ENCODE assay signal across 8 mouse cellular contexts in genomic region chr15:99316314-99317266, GRCm38 (mm10). TPM values are rescaled to one million over a fixed set of nuclear protein-coding genes. Genes with fewer than 3 reads are reported as not detected.
DNase-seq lines count a peak whose midpoint lies in the region; ATAC-seq and TF ChIP-seq lines count a peak whose summit lies in the region.

No protein-coding gene starts in this region.

- peak; percentile 43; the same call in 1 of the 2 replicates for TF ChIP-seq EP300 in heart, postnatal 0 days (IDR thresholded peaks at IDR 0.05; ENCODE audit: low read depth)

- peak; percentile 37 for ATAC-seq in forebrain, embryonic 12.5 days (ENCODE audit: low FRiP score)
- peak; percentile 56 for ATAC-seq in heart, postnatal 0 days (ENCODE audit: insufficient read depth, low read depth)
- ATAC-seq in neutrophil, adult 5-6 weeks (ENCODE audit: extremely low read depth, insufficient number of reproducible peaks, low FRiP score, poor library complexity, severe bottlenecking) = peak; percentile 60

- no peaks in the 10 kb centered on the region for H3K4me1 ChIP-seq in forebrain, embryonic 12.5 days
- peaks cover 6% of the 10 kb centered on the region; the same call in 1 of the 2 replicates for H3K4me1 ChIP-seq in heart, postnatal 0 days (ENCODE audit: control insufficient read depth, insufficient read depth)

- peak overlapping the region; percentile 79 for H3K27ac ChIP-seq in forebrain, embryonic 12.5 days
- peak overlapping the region; percentile 56 for H3K27ac ChIP-seq in heart, postnatal 0 days (ENCODE audit: low read depth)

- H3K9me3 ChIP-seq in forebrain, embryonic 12.5 days = no peaks in the 10 kb centered on the region
- no peaks in the 10 kb centered on the region for H3K9me3 ChIP-seq in heart, postnatal 0 days (replicated peaks; ENCODE audit: control insufficient read depth, low read length)

- no peaks in the 10 kb centered on the region for H3K27me3 ChIP-seq in forebrain, embryonic 12.5 days
- H3K27me3 ChIP-seq in heart, postnatal 0 days (ENCODE audit: control insufficient read depth, insufficient read depth, low read length) = no peaks in the 10 kb centered on the region

- 85% methylated on average over 16 of the region's 16 CpGs for WGBS in forebrain, embryonic 12.5 days
- 75% methylated on average over 16 of the region's 16 CpGs for WGBS in heart, postnatal 0 days

- H3K4me3 ChIP-seq in forebrain, embryonic 12.5 days (replicated peaks) = no peak overlapping the region
- no peak overlapping the region for H3K4me3 ChIP-seq in heart, postnatal 0 days (ENCODE audit: low read depth, low read length)

- DNase-seq in CD8-positive naive resting alpha-beta T cell, adult 2 months (ENCODE audit: low read depth in 2 of 2, low spot score in 2 of 2) = peak; percentile 55 to 69
- peak; percentile 50 for DNase-seq in brain, embryonic 18.5 days (ENCODE audit: low read depth, low spot score)
- peak; percentile 71 for DNase-seq in heart, postnatal 0 days (ENCODE audit: low spot score)
- peak; percentile 83 to 90 for DNase-seq in kidney, postnatal 25 days
- peak; percentile 80 to 81 for DNase-seq in lung, adult 18-20 months
- DNase-seq in testis, postnatal 14 days (ENCODE audit: low spot score) = peak; percentile 48

- 0 out of 2 replicates have a peak overlapping the region, but pooled peaks have one; percentile 13 for H3K9ac ChIP-seq in forebrain, embryonic 12.5 days
- no peak overlapping the region for H3K9ac ChIP-seq in heart, postnatal 0 days (replicated peaks; ENCODE audit: low read depth, low read length)

- H3K4me2 ChIP-seq in forebrain, embryonic 12.5 days = no peak overlapping the region
- no peak overlapping the region for H3K4me2 ChIP-seq in heart, postnatal 0 days (ENCODE audit: low read depth, low read length)

- peaks cover 94% of the 10 kb centered on the region for H3K36me3 ChIP-seq in forebrain, embryonic 12.5 days (replicated peaks)
- peaks cover 86% of the 10 kb centered on the region for H3K36me3 ChIP-seq in heart, postnatal 0 days (replicated peaks; ENCODE audit: control insufficient read depth, insufficient read depth, low read length)

- peak; percentile 85 for TF ChIP-seq CTCF in heart, postnatal 0 days (IDR thresholded peaks at IDR 0.05; ENCODE audit: low read depth)

RNA-seq across cellular contexts. Expression of gene Fam186b, which starts 20.9 kb away (rescaled TPM):
- polyA plus RNA-seq in forebrain, embryonic 12.5 days (2016; fragmentation: Nextera tagmentation; extraction: Ambion mirVana) = 0.18 and 0.19 TPM in 2 replicates
- not detected in 2 replicates for total RNA-seq in heart, postnatal 0 days (2014; rRNA removed; ENCODE audit: low replicate concordance)
- 0.07 and 0.22 TPM in 2 replicates for polyA plus RNA-seq in heart, postnatal 0 days (2015; fragmentation: Nextera tagmentation; extraction: Ambion mirVana)
- total RNA-seq in neutrophil, adult 5-6 weeks (2017) = not detected in 2 replicates

RNA-seq across cellular contexts. Expression of gene Prpf40b, which starts 21.7 kb away (rescaled TPM):
- polyA plus RNA-seq in forebrain, embryonic 12.5 days (2016; fragmentation: Nextera tagmentation; extraction: Ambion mirVana) = 86.9 and 88.2 TPM in 2 replicates
- 25.4 and 26.9 TPM in 2 replicates for total RNA-seq in heart, postnatal 0 days (2014; rRNA removed; ENCODE audit: low replicate concordance)
- 27.4 and 29.3 TPM in 2 replicates for polyA plus RNA-seq in heart, postnatal 0 days (2015; fragmentation: Nextera tagmentation; extraction: Ambion mirVana)
- total RNA-seq in neutrophil, adult 5-6 weeks (2017) = 6.1 and 13.2 TPM in 2 replicates

RNA-seq across cellular contexts. Expression of gene Fmnl3, which starts 53.7 kb away (rescaled TPM):
- 12.1 and 14.1 TPM in 2 replicates for polyA plus RNA-seq in forebrain, embryonic 12.5 days (2016; fragmentation: Nextera tagmentation; extraction: Ambion mirVana)
- 18.2 and 21.6 TPM in 2 replicates for total RNA-seq in heart, postnatal 0 days (2014; rRNA removed; ENCODE audit: low replicate concordance)
- 10.1 and 12.1 TPM in 2 replicates for polyA plus RNA-seq in heart, postnatal 0 days (2015; fragmentation: Nextera tagmentation; extraction: Ambion mirVana)
- total RNA-seq in neutrophil, adult 5-6 weeks (2017) = 32.8 and 34.3 TPM in 2 replicates
